Mouse (Mus musculus) liver, embryonic 16.5 days (tissue): ENCODE data around the gene Eif2ak2. TPM values are rescaled to one million over a fixed set of nuclear protein-coding genes. Genes with fewer than 3 reads are reported as not detected.

ENCODE experiments used
- ATAC-seq: fragments of 200-750 bp; cut with Nextera tagmentation; 2 replicates; pipeline ENCODE4 v1.8.0; 2017; ENCODE audit warnings: low read depth, mild to moderate bottlenecking, moderate number of reproducible peaks, moderate library complexity
- H3K27ac ChIP-seq: fragments of 300-500 bp; sonication (generic); 2 replicates; pipeline ENCODE4 v1.5.1; 2014; ENCODE audit warnings: mild to moderate bottlenecking, low read length
- H3K27me3 ChIP-seq: fragments of 300-500 bp; sonication (generic); 2 replicates; pipeline ENCODE4 v1.6.1; 2014; ENCODE audit warnings: low read depth, low read length, mixed read lengths; ENCODE audit not compliant: control insufficient read depth, insufficient read depth
- H3K36me3 ChIP-seq: fragments of 300-500 bp; sonication (generic); 2 replicates; pipeline ENCODE4 v1.6.1; 2014; ENCODE audit warnings: mild to moderate bottlenecking; ENCODE audit not compliant: control insufficient read depth, insufficient read depth
- H3K4me1 ChIP-seq: fragments of 300-500 bp; sonication (generic); 2 replicates; pipeline ENCODE4 v1.6.1; 2014; ENCODE audit warnings: low read depth, low read length, mixed read lengths; ENCODE audit not compliant: control insufficient read depth
- H3K4me2 ChIP-seq: fragments of 300-500 bp; sonication (generic); 2 replicates; pipeline ENCODE4 v1.6.1; 2014; ENCODE audit warnings: low read depth, low read length, mixed read lengths
- H3K4me3 ChIP-seq: fragments of 300-500 bp; sonication (generic); 2 replicates; pipeline ENCODE4 v1.5.1; 2014; ENCODE audit warnings: low read depth, mild to moderate bottlenecking, low read length
- H3K9ac ChIP-seq: fragments of 300-500 bp; sonication (generic); 2 replicates; pipeline ENCODE4 v1.6.1; 2014; ENCODE audit warnings: low read depth, low read length
- H3K9me3 ChIP-seq: fragments of 300-500 bp; sonication (generic); replicated peaks from 2 replicates; pipeline ENCODE4 v1.6.1; 2016; ENCODE audit warnings: low read length; ENCODE audit not compliant: control insufficient read depth
- WGBS: fragments of 180-500 bp; shearing (Covaris S2); extraction: QIAGEN DNeasy Blood & Tissue Kit; methylation state at CpG from one replicate; pipeline ENCODE4 v1.1.7; 2014; ENCODE audit not compliant: insufficient replicate concordance; 5-methylcytosine and 5-hydroxymethylcytosine counted together
- polyA plus RNA-seq: library from polyadenylated mRNA; unstranded; fragments of >200 nt; fragmentation: Nextera tagmentation; extraction: Ambion mirVana; gene quantifications from 2 replicates; pipeline ENCODE4 v1.2.1, GENCODE M21; 2015

Gene Eif2ak2
- polyA plus RNA-seq, 1 experiment from 2014 or later: 5.9 TPM

- Histone ChIP-seq H3K36me3 (no peaks in the 10 kb centered on the region), H3K9ac (no peak overlapping the region), H3K27ac (no peak overlapping the region), H3K9me3 (no peaks in the 10 kb centered on the region), H3K4me1 (no peaks in the 10 kb centered on the region), H3K4me3 (no peak overlapping the region), H3K27me3 (no peaks in the 10 kb centered on the region), H3K4me2 (no peak overlapping the region)
- WGBS: 61% methylated on average over 2 of the region's 2 CpGs
- ATAC-seq: no peak
Observed at GRCm38 (mm10) chr17:78903158-78903557, 20.8 kb upstream of the Eif2ak2 start.

- H3K9ac ChIP-seq: no peak overlapping the region
- WGBS: 16% methylated on average over 8 of the region's 8 CpGs
- H3K27ac ChIP-seq: no peak overlapping the region
- no peak for ATAC-seq
- no peaks in the 10 kb centered on the region for H3K4me1 ChIP-seq
- no peaks in the 10 kb centered on the region for H3K36me3 ChIP-seq
- no peaks in the 10 kb centered on the region for H3K9me3 ChIP-seq
- H3K4me3 ChIP-seq: no peak overlapping the region
- H3K27me3 ChIP-seq: no peaks in the 10 kb centered on the region
- H3K4me2 ChIP-seq: peak overlapping the region; percentile 32; the same call in 1 of the 2 replicates
Observed at GRCm38 (mm10) chr17:78895394-78895793, 13.0 kb upstream of the Eif2ak2 start.

GRCm38 (mm10) chr17:78894991-78895390 lies 12.6 kb upstream of the Eif2ak2 start:
- H3K4me2 ChIP-seq: no peak overlapping the region
- H3K36me3 ChIP-seq: no peaks in the 10 kb centered on the region
- H3K9me3 ChIP-seq: no peaks in the 10 kb centered on the region
- H3K4me3 ChIP-seq: no peak overlapping the region
- H3K27ac ChIP-seq: no peak overlapping the region
- ATAC-seq: no peak
- H3K4me1 ChIP-seq: no peaks in the 10 kb centered on the region
- no peaks in the 10 kb centered on the region for H3K27me3 ChIP-seq
- no peak overlapping the region for H3K9ac ChIP-seq
- 63% methylated on average over 7 of the region's 7 CpGs for WGBS

- Histone ChIP-seq H3K4me1 (no peaks in the 10 kb centered on the region), H3K4me2 (no peak overlapping the region), H3K27me3 (no peaks in the 10 kb centered on the region), H3K36me3 (no peaks in the 10 kb centered on the region), H3K9ac (no peak overlapping the region), H3K27ac (no peak overlapping the region), H3K4me3 (no peak overlapping the region), H3K9me3 (no peaks in the 10 kb centered on the region)
- peak; percentile 32; the same call in 1 of the 2 replicates for ATAC-seq
- 54% methylated on average over 9 of the region's 9 CpGs for WGBS
Observed at GRCm38 (mm10) chr17:78891020-78891419, 8.6 kb upstream of the Eif2ak2 start.

- Histone ChIP-seq H3K4me3 (no peak overlapping the region), H3K4me2 (no peak overlapping the region), H3K27me3 (no peaks in the 10 kb centered on the region), H3K36me3 (no peaks in the 10 kb centered on the region), H3K9ac (no peak overlapping the region), H3K4me1 (no peaks in the 10 kb centered on the region), H3K27ac (no peak overlapping the region), H3K9me3 (no peaks in the 10 kb centered on the region)
- 49% methylated on average over 3 of the region's 3 CpGs for WGBS
- ATAC-seq: no peak
Observed at GRCm38 (mm10) chr17:78889184-78889583, 6.8 kb upstream of the Eif2ak2 start.

GRCm38 (mm10) chr17:78888554-78888953 lies 6.2 kb upstream of the Eif2ak2 start:
- H3K4me2 ChIP-seq: no peak overlapping the region
- WGBS: 69% methylated on average over 4 of the region's 4 CpGs
- no peak overlapping the region for H3K27ac ChIP-seq
- H3K27me3 ChIP-seq: no peaks in the 10 kb centered on the region
- H3K36me3 ChIP-seq: no peaks in the 10 kb centered on the region
- no peaks in the 10 kb centered on the region for H3K9me3 ChIP-seq
- no peak overlapping the region for H3K9ac ChIP-seq
- no peak overlapping the region for H3K4me3 ChIP-seq
- H3K4me1 ChIP-seq: no peaks in the 10 kb centered on the region
- no peak for ATAC-seq

GRCm38 (mm10) chr17:78885286-78886065 lies 3.1 kb upstream of the Eif2ak2 start:
- no peak overlapping the region for H3K9ac ChIP-seq
- H3K4me3 ChIP-seq: no peak overlapping the region
- no peaks in the 10 kb centered on the region for H3K9me3 ChIP-seq
- no peak overlapping the region for H3K27ac ChIP-seq
- peaks cover 14% of the 10 kb centered on the region for H3K4me1 ChIP-seq
- no peaks in the 10 kb centered on the region for H3K36me3 ChIP-seq
- H3K27me3 ChIP-seq: no peaks in the 10 kb centered on the region
- ATAC-seq: no peak
- no peak overlapping the region for H3K4me2 ChIP-seq
- WGBS: 68% methylated on average over 5 of the region's 5 CpGs

GRCm38 (mm10) chr17:78883291-78883690 lies 918 bp upstream of the Eif2ak2 start:
- 83% methylated on average over 4 of the region's 4 CpGs for WGBS
- no peaks in the 10 kb centered on the region for H3K9me3 ChIP-seq
- H3K4me2 ChIP-seq: no peak overlapping the region

GRCm38 (mm10) chr17:78881878-78882304 lies 482 bp downstream of the Eif2ak2 start:
- peak overlapping the region; percentile 81 for H3K9ac ChIP-seq
- H3K4me1 ChIP-seq: peaks cover 14% of the 10 kb centered on the region
- H3K4me3 ChIP-seq: peak overlapping the region; percentile 85
- ATAC-seq: peak; percentile 37
- H3K4me2 ChIP-seq: peak overlapping the region; percentile 76
- peaks cover 4% of the 10 kb centered on the region; the same call in 1 of the 2 replicates for H3K36me3 ChIP-seq
- peak overlapping the region; percentile 74 for H3K27ac ChIP-seq
- no peaks in the 10 kb centered on the region for H3K9me3 ChIP-seq
- 4% methylated on average over 5 of the region's 7 CpGs for WGBS
- no peaks in the 10 kb centered on the region for H3K27me3 ChIP-seq

More at GRCm38 (mm10) chr17:78883291-78883690, 918 bp upstream of the Eif2ak2 start:
- Histone ChIP-seq H3K4me1 (peaks cover 14% of the 10 kb centered on the region), H3K27me3 (no peaks in the 10 kb centered on the region), H3K36me3 (peaks cover 2% of the 10 kb centered on the region; the same call in 1 of the 2 replicates), H3K27ac (no peak overlapping the region), H3K4me3 (no peak overlapping the region), H3K9ac (no peak overlapping the region)
- no peak for ATAC-seq
